Mouse (Mus musculus) megakaryocyte, embryonic 14.5 days (primary cell): Measurements from ENCODE around the gene Insig1. TPM values are rescaled to one million over a fixed set of nuclear protein-coding genes. Genes with fewer than 3 reads are reported as not detected.

ENCODE experiments used
- H3K27me3 ChIP-seq: replicated peaks from 2 replicates; pipeline ENCODE3; 2012; ENCODE audit warnings: inconsistent platforms
- H3K36me3 ChIP-seq: replicated peaks from 2 replicates; pipeline ENCODE3; 2012; ENCODE audit warnings: low read length, inconsistent platforms, mixed read lengths
- H3K4me1 ChIP-seq: 2 replicates; pipeline ENCODE4 v1.6.1; 2012; ENCODE audit warnings: inconsistent platforms
- H3K4me3 ChIP-seq: replicated peaks from 2 replicates; pipeline ENCODE3; 2012; ENCODE audit warnings: moderate library complexity, mild to moderate bottlenecking, inconsistent platforms
- H3K9me3 ChIP-seq: 2 replicates; pipeline ENCODE4 v1.6.1; 2012; ENCODE audit warnings: inconsistent platforms
- FLI1 ChIP-seq: IDR thresholded peaks from 2 replicates; pipeline ENCODE4 v1.6.1; 2012; ENCODE audit warnings: low read length, inconsistent platforms, mixed read lengths
- GATA1 ChIP-seq: IDR thresholded peaks from 3 replicates; pipeline ENCODE4 v1.6.1; 2012; ENCODE audit warnings: mixed read lengths, low read length, inconsistent platforms, borderline replicate concordance
- polyA plus RNA-seq: library from polyadenylated mRNA; stranded (reverse); fragments of >175 nt; gene quantifications from 2 replicates; pipeline ENCODE4 v1.2.3, GENCODE M21; 2012; ENCODE audit warnings: low replicate concordance; ENCODE audit not compliant: insufficient read depth

The Insig1 gene
- polyA plus RNA-seq, 1 experiment = 25.6 TPM

GRCm38 (mm10) chr5:28061011-28061410 is 10.2 kb upstream of the Insig1 start:
- peaks cover 34% of the 10 kb centered on the region for H3K4me1 ChIP-seq
- H3K9me3 ChIP-seq = peaks cover 43% of the 10 kb centered on the region
- H3K4me3 ChIP-seq = no peak overlapping the region
- no peaks in the 10 kb centered on the region for H3K36me3 ChIP-seq
- TF ChIP-seq GATA1 (no peak), FLI1 (no peak)
- peaks cover 66% of the 10 kb centered on the region for H3K27me3 ChIP-seq

GRCm38 (mm10) chr5:28063989-28064624 is 7.1 kb upstream of the Insig1 start:
- Histone ChIP-seq H3K36me3 (no peaks in the 10 kb centered on the region), H3K9me3 (peaks cover 33% of the 10 kb centered on the region), H3K27me3 (peaks cover 80% of the 10 kb centered on the region), H3K4me3 (peak overlapping the region; percentile 80), H3K4me1 (peaks cover 56% of the 10 kb centered on the region)
- TF ChIP-seq FLI1 (0 out of 2 replicates have a peak, but pooled peaks have one; percentile 13), GATA1 (no peak)

GRCm38 (mm10) chr5:28065275-28065674 is 5.9 kb upstream of the Insig1 start:
- Histone ChIP-seq H3K4me3 (peak overlapping the region; percentile 79), H3K9me3 (peaks cover 30% of the 10 kb centered on the region), H3K4me1 (peaks cover 68% of the 10 kb centered on the region), H3K27me3 (peaks cover 78% of the 10 kb centered on the region), H3K36me3 (no peaks in the 10 kb centered on the region)
- TF ChIP-seq GATA1 (no peak), FLI1 (no peak)

GRCm38 (mm10) chr5:28066311-28066710 is 4.9 kb upstream of the Insig1 start:
- Histone ChIP-seq H3K4me3 (peak overlapping the region; percentile 4), H3K27me3 (peaks cover 68% of the 10 kb centered on the region), H3K36me3 (no peaks in the 10 kb centered on the region), H3K4me1 (peaks cover 74% of the 10 kb centered on the region), H3K9me3 (peaks cover 19% of the 10 kb centered on the region)
- TF ChIP-seq FLI1 (no peak), GATA1 (no peak)

DNA sequence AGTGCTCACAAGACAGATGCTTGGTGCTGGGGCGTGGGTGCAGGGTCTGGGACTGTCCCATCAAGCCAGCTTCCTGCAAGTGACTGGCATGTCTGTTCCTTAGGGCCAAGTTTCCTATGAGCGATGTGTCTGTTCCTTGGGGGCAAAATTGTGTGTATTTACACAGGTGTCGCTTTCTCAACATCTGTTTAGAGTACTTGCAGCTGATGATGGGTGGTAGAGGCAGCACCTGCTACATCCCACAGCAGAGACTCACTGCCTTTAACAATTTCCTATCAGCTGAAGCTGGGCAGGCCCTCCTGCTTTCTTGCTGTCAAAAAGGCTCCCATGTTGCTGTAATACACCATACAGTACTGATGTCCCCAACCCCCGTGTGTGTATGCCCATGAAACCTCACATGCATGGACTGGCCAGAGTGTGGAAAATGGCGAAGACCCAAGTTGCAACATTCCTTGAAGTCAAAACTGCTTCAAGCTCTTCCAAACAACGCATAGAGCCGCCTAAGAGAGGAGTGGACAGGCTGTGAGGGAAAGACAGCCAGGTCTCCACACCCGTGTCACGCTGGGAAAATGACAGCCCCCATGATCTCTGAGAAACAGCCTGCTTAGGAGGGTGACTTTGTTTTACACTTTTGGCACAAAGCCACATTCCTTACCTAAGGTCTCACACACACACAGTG is 875 bp upstream of the Insig1 start:
- TF ChIP-seq FLI1 (no peak), GATA1 (no peak)
- Histone ChIP-seq H3K4me3 (peak overlapping the region; percentile 100), H3K36me3 (peaks cover 31% of the 10 kb centered on the region), H3K4me1 (peaks cover 83% of the 10 kb centered on the region), H3K27me3 (peaks cover 37% of the 10 kb centered on the region), H3K9me3 (peaks cover 7% of the 10 kb centered on the region; the same call in 1 of the 2 replicates)

DNA sequence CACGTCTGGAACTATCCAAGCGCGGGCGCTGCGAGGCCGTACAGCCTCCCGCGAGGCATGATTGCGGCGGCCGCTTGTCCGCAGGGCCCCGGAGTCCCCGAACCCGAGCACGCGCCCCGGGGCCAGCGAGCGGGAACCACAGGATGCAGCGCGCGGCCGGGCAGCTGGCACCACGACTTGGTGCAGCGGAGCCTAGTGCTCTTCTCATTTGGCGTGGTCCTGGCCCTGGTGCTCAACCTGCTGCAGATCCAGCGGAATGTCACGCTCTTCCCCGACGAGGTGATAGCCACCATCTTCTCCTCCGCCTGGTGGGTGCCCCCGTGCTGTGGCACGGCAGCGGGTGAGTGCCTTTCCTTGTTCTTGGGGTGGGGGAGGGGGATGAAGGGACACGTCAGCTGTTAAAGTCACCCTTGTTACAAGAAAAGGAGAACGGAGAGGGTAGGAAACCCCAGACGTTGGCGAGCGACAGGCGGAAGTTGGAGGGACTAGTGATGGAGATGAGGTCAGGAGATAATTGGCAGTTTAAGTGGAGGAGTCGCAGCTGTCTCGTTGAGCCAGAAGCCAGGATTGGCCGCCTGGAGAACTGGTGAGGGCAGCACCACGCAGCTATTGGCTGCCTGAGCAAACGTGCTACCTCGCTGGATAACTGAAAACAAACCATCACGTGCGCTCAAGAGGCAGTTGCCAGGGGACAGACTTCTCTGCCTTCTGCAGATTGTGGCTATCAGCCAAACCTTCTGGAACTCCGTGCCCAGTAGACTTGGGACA is 477 bp downstream of the Insig1 start:
- Histone ChIP-seq H3K9me3 (peaks cover 7% of the 10 kb centered on the region; the same call in 1 of the 2 replicates), H3K4me1 (peaks cover 72% of the 10 kb centered on the region), H3K36me3 (peaks cover 45% of the 10 kb centered on the region), H3K4me3 (peak overlapping the region; percentile 100), H3K27me3 (peaks cover 24% of the 10 kb centered on the region)
- no peak; the same call in 1 of the 2 replicates for TF ChIP-seq FLI1
- TF ChIP-seq GATA1 = peak; percentile 90

GRCm38 (mm10) chr5:28079431-28079830 is 8.3 kb downstream of the Insig1 start:
- TF ChIP-seq FLI1 (no peak), GATA1 (no peak)
- H3K9me3 ChIP-seq = 0 out of 2 replicates have a peak, but pooled peaks cover 3% of the 10 kb centered on the region
- peaks cover 36% of the 10 kb centered on the region for H3K27me3 ChIP-seq
- peaks cover 44% of the 10 kb centered on the region for H3K36me3 ChIP-seq
- no peak overlapping the region for H3K4me3 ChIP-seq
- peaks cover 52% of the 10 kb centered on the region for H3K4me1 ChIP-seq

DNA sequence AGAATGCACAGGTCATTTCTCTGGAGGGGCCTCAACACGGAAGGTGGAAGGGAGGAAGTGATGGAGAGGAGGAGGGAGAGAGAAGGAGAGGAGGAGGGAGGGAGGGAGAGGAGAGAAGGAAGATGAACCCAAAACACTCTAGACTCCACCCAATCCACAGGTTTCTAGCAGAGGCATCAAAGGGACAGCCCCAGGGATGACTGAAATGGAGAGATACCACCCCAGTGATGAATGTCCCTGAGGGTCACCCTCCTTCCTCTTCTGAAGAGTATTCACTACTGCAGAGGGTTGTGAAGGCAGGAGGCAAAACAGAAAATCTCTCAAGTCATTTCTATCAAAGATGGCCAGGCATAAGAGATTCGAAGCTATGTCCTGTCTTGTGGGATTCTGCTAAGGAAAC is 10.0 kb downstream of the Insig1 start:
- H3K4me1 ChIP-seq = peaks cover 54% of the 10 kb centered on the region
- no peak overlapping the region for H3K4me3 ChIP-seq
- peaks cover 27% of the 10 kb centered on the region for H3K36me3 ChIP-seq
- peaks cover 51% of the 10 kb centered on the region for H3K27me3 ChIP-seq
- TF ChIP-seq GATA1 (no peak), FLI1 (no peak)
- H3K9me3 ChIP-seq = peaks cover 13% of the 10 kb centered on the region

DNA sequence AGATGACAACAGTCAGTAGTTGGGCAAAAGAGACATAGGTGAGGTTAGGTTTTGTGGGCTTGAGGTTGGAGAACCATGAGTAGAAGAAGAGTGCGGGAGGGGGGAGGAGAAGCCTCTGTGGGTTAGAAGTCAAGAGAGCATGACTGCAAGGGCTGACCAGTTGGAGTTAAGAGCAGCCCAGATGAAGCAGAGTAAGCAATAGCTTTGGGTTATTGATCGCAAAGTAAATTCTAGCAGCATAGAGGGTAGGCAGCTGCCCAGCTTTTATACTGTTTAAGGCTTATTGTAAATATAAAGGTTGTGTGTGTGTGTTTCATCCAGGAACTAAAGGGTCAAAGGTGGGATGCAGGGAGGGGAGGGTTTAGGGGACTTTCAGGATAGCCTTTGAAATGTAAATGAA is 10.7 kb downstream of the Insig1 start:
- Histone ChIP-seq H3K9me3 (peaks cover 20% of the 10 kb centered on the region), H3K4me3 (no peak overlapping the region), H3K36me3 (peaks cover 21% of the 10 kb centered on the region), H3K4me1 (peaks cover 58% of the 10 kb centered on the region), H3K27me3 (peaks cover 58% of the 10 kb centered on the region)
- no peak for TF ChIP-seq FLI1
- no peak for TF ChIP-seq GATA1
